Mouse (Mus musculus): ENCODE results near the gene Usp25. TPM values are rescaled to one million over a fixed set of nuclear protein-coding genes. Genes with fewer than 3 reads are reported as not detected.
A peak's percentile ranks its signal among the peaks of the same experiment; 100 is the strongest.

Usp25 gene
- polyA plus RNA-seq, 1 experiment from 2014 or later: 22.0 TPM

DNA sequence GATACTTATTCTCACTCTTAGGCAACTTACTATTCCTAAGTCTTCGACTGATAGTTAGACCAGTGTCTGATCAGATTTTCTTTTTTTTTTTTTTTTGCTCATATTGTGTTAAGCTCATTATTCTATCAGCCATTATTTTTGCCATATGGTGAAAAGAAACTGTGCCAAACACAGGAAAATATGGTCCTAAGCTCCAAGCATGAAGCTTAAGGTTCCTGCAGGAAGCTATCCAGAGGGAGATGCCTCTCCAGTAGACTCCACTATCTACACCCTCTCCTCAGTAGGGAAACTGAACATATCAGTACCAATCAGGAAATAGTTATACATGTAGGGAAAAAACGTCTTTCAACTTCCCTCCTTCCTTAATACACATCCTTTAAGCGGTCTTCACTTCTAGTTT is 76.3 kb downstream of the Usp25 start:
- WGBS: 90% methylated on average over 3 of the region's 3 CpGs
- no peaks in the 10 kb centered on the region for H3K27me3 ChIP-seq (ENCODE audit: control insufficient read depth, insufficient read depth, low read length)
- no peaks in the 10 kb centered on the region for H3K9me3 ChIP-seq (ENCODE audit: control insufficient read depth, low read length)
- H3K36me3 ChIP-seq (ENCODE audit: control insufficient read depth, insufficient read depth, low read length): peaks cover 2% of the 10 kb centered on the region; the same call in 1 of the 2 replicates
- H3K27ac ChIP-seq (replicated peaks; ENCODE audit: low read depth, low read length): no peak overlapping the region
- H3K4me1 ChIP-seq (ENCODE audit: control insufficient read depth, insufficient read depth, low read length): no peaks in the 10 kb centered on the region
- H3K4me3 ChIP-seq (ENCODE audit: low read depth, low read length): no peak overlapping the region
- DNase-seq (ENCODE audit: low spot score) (no peak), ATAC-seq (ENCODE audit: insufficient number of reproducible peaks, low FRiP score, low TSS enrichment, low read depth) (no peak)
- H3K4me2 ChIP-seq (ENCODE audit: low read depth, severe bottlenecking): no peak overlapping the region
- no peak overlapping the region for H3K9ac ChIP-seq (ENCODE audit: low read length)

GRCm38 (mm10) chr16:77093526-77093925 is 80.0 kb downstream of the Usp25 start:
- H3K4me1 ChIP-seq (ENCODE audit: control insufficient read depth, insufficient read depth, low read length): no peaks in the 10 kb centered on the region
- H3K9ac ChIP-seq (ENCODE audit: low read length): no peak overlapping the region
- ATAC-seq (ENCODE audit: insufficient number of reproducible peaks, low FRiP score, low TSS enrichment, low read depth) (no peak), DNase-seq (ENCODE audit: low spot score) (no peak)
- H3K4me2 ChIP-seq (ENCODE audit: low read depth, severe bottlenecking): no peak overlapping the region
- no peak overlapping the region for H3K27ac ChIP-seq (replicated peaks; ENCODE audit: low read depth, low read length)
- no peaks in the 10 kb centered on the region for H3K9me3 ChIP-seq (ENCODE audit: control insufficient read depth, low read length)
- 91% methylated on average over 9 of the region's 9 CpGs for WGBS
- H3K36me3 ChIP-seq (ENCODE audit: control insufficient read depth, insufficient read depth, low read length): no peaks in the 10 kb centered on the region; the same call in 1 of the 2 replicates
- no peak overlapping the region for H3K4me3 ChIP-seq (ENCODE audit: low read depth, low read length)
- H3K27me3 ChIP-seq (ENCODE audit: control insufficient read depth, insufficient read depth, low read length): no peaks in the 10 kb centered on the region

DNA sequence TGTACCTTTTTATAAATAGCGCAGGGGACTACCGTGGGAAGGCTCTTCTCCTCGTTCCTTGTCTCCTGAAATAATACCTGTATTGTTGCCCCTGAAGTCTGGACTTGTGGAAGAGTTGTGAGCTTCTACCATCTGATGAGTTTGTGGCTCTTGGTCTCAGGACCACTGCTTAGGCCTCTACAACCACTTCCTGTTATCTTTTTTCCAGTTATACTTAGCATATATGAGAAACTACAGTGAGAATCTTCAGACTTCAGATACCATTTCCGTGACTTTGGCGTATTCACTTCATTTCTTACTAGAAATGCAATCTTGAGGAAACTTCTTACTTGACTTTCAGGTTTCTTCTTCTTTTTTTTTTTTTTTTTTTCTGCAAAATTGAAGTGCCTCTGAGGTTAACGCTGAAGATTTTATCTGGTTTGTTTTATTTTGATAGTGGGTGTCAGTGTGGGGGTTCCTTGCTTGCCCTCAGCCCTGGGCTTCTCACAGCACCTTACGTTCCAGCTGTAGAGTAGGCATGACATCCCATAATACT is 81.6 kb downstream of the Usp25 start:
- WGBS: 93% methylated on average over 7 of the region's 7 CpGs
- H3K27ac ChIP-seq (replicated peaks; ENCODE audit: low read depth, low read length): no peak overlapping the region

GRCm38 (mm10) chr16:77099018-77099869 is 85.7 kb downstream of the Usp25 start:
- Histone ChIP-seq H3K27ac (replicated peaks; ENCODE audit: low read depth, low read length) (no peak overlapping the region), H3K4me1 (ENCODE audit: control insufficient read depth, insufficient read depth, low read length) (no peaks in the 10 kb centered on the region), H3K4me3 (ENCODE audit: low read depth, low read length) (no peak overlapping the region), H3K4me2 (ENCODE audit: low read depth, severe bottlenecking) (no peak overlapping the region), H3K36me3 (ENCODE audit: control insufficient read depth, insufficient read depth, low read length) (no peaks in the 10 kb centered on the region), H3K9ac (ENCODE audit: low read length) (no peak overlapping the region), H3K9me3 (ENCODE audit: control insufficient read depth, low read length) (no peaks in the 10 kb centered on the region), H3K27me3 (ENCODE audit: control insufficient read depth, insufficient read depth, low read length) (no peaks in the 10 kb centered on the region)
- 78% methylated on average over 8 of the region's 8 CpGs for WGBS
- ATAC-seq (ENCODE audit: insufficient number of reproducible peaks, low FRiP score, low TSS enrichment, low read depth) (no peak), DNase-seq (ENCODE audit: low spot score) (peak; percentile 59)

More for the DNA sequence above, 81.6 kb downstream of the Usp25 start:
- DNase-seq (ENCODE audit: low spot score) (no peak), ATAC-seq (ENCODE audit: insufficient number of reproducible peaks, low FRiP score, low TSS enrichment, low read depth) (no peak)
- Histone ChIP-seq H3K9me3 (ENCODE audit: control insufficient read depth, low read length) (no peaks in the 10 kb centered on the region), H3K36me3 (ENCODE audit: control insufficient read depth, insufficient read depth, low read length) (no peaks in the 10 kb centered on the region; the same call in 1 of the 2 replicates), H3K27me3 (ENCODE audit: control insufficient read depth, insufficient read depth, low read length) (no peaks in the 10 kb centered on the region), H3K4me1 (ENCODE audit: control insufficient read depth, insufficient read depth, low read length) (no peaks in the 10 kb centered on the region), H3K4me3 (ENCODE audit: low read depth, low read length) (no peak overlapping the region), H3K4me2 (ENCODE audit: low read depth, severe bottlenecking) (no peak overlapping the region), H3K9ac (ENCODE audit: low read length) (no peak overlapping the region)

DNA sequence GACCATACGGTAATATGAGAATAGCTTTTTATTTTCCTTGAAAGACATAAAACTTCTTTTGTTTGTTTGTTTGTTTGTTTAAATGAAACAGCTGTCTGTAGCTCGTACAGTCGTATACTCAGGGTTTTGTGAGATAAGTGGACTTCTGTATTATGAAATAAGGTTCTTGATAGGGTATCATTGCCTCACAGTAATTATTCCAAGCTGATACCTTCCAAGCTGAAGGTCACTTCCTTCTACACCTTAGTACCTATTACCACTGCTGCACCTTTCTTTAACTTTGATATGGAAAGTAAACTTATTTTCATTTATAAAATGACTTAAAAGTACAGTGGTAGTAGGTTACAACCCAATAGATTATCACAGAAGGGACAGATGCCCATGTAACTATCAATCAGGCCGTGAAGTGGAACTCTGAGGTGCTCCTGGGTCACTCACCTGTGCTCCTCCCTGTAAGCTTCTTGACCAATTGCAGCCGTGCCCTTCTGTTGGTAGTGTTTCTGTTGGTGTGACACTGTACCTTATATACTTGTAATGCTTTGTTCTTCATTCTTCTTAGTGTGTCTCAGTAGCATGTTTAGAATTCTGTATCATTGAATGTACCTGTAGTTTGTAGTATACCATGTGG is 90.2 kb downstream of the Usp25 start:
- H3K9ac ChIP-seq (ENCODE audit: low read length): no peak overlapping the region
- no peaks in the 10 kb centered on the region for H3K27me3 ChIP-seq (ENCODE audit: control insufficient read depth, insufficient read depth, low read length)
- 91% methylated on average over 5 of the region's 5 CpGs for WGBS
- H3K27ac ChIP-seq (replicated peaks; ENCODE audit: low read depth, low read length): no peak overlapping the region
- H3K4me1 ChIP-seq (ENCODE audit: control insufficient read depth, insufficient read depth, low read length): no peaks in the 10 kb centered on the region
- no peak overlapping the region for H3K4me3 ChIP-seq (ENCODE audit: low read depth, low read length)
- H3K36me3 ChIP-seq (ENCODE audit: control insufficient read depth, insufficient read depth, low read length): no peaks in the 10 kb centered on the region
- H3K9me3 ChIP-seq (ENCODE audit: control insufficient read depth, low read length): no peaks in the 10 kb centered on the region
- ATAC-seq (ENCODE audit: insufficient number of reproducible peaks, low FRiP score, low TSS enrichment, low read depth) (no peak), DNase-seq (ENCODE audit: low spot score) (no peak)
- no peak overlapping the region for H3K4me2 ChIP-seq (ENCODE audit: low read depth, severe bottlenecking)

DNA sequence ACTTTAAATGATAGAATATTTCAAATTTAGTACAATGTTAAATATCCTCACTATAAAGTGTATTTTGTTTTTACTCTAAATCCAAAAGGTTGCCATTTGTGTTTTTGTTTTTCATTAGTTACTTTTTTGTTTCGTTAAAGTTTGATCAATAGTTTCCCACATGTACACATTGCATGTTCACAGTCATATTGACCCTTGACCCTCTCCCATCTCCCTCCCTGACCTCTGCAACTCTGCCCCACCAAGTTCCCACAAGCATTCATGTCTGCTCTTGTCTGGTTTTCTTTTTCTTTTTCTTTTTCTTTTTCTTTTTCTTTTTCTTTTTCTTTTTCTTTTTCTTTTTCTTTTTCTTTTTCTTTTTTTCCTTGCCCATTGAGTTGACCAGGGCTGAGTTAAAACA is 97.8 kb downstream of the Usp25 start:
- Histone ChIP-seq H3K27me3 (ENCODE audit: control insufficient read depth, insufficient read depth, low read length) (no peaks in the 10 kb centered on the region), H3K36me3 (ENCODE audit: control insufficient read depth, insufficient read depth, low read length) (0 out of 2 replicates have a peak, but pooled peaks cover 2% of the 10 kb centered on the region), H3K4me2 (ENCODE audit: low read depth, severe bottlenecking) (no peak overlapping the region), H3K4me1 (ENCODE audit: control insufficient read depth, insufficient read depth, low read length) (no peaks in the 10 kb centered on the region), H3K9me3 (ENCODE audit: control insufficient read depth, low read length) (no peaks in the 10 kb centered on the region), H3K27ac (replicated peaks; ENCODE audit: low read depth, low read length) (no peak overlapping the region), H3K4me3 (ENCODE audit: low read depth, low read length) (no peak overlapping the region), H3K9ac (ENCODE audit: low read length) (no peak overlapping the region)
- 87% methylated on average over 1 of the region's 1 CpGs for WGBS
- ATAC-seq (ENCODE audit: insufficient number of reproducible peaks, low FRiP score, low TSS enrichment, low read depth) (no peak), DNase-seq (ENCODE audit: low spot score) (no peak)

DNA sequence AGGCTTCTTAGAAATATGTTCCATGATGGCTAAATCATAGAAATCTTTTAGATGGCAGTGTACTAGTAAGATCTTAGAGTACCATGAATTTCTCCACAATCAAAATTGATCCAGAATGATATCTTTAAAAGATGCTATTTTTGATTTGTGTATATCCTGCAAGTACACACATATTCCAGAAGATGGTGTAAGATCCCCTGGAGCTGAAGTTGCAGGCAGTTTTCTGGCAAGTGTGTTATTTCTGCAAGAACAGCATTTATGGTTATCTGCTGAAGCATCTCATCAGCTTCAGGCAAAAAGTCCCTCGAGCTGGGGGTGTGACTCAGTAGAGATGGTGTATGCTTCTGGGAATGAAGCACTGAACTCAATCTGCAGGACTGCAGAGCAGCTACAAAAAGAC is 112.4 kb downstream of the Usp25 start:
- no peak overlapping the region for H3K27ac ChIP-seq (replicated peaks; ENCODE audit: low read depth, low read length)
- H3K9me3 ChIP-seq (ENCODE audit: control insufficient read depth, low read length): no peaks in the 10 kb centered on the region
- no peaks in the 10 kb centered on the region for H3K36me3 ChIP-seq (ENCODE audit: control insufficient read depth, insufficient read depth, low read length)
- no peak overlapping the region for H3K4me3 ChIP-seq (ENCODE audit: low read depth, low read length)
- 66% methylated on average over 1 of the region's 1 CpGs for WGBS
- H3K27me3 ChIP-seq (ENCODE audit: control insufficient read depth, insufficient read depth, low read length): no peaks in the 10 kb centered on the region
- ATAC-seq (ENCODE audit: insufficient number of reproducible peaks, low FRiP score, low TSS enrichment, low read depth) (no peak), DNase-seq (ENCODE audit: low spot score) (no peak)
- no peak overlapping the region for H3K4me2 ChIP-seq (ENCODE audit: low read depth, severe bottlenecking)
- H3K9ac ChIP-seq (ENCODE audit: low read length): no peak overlapping the region
- no peaks in the 10 kb centered on the region for H3K4me1 ChIP-seq (ENCODE audit: control insufficient read depth, insufficient read depth, low read length)

DNA sequence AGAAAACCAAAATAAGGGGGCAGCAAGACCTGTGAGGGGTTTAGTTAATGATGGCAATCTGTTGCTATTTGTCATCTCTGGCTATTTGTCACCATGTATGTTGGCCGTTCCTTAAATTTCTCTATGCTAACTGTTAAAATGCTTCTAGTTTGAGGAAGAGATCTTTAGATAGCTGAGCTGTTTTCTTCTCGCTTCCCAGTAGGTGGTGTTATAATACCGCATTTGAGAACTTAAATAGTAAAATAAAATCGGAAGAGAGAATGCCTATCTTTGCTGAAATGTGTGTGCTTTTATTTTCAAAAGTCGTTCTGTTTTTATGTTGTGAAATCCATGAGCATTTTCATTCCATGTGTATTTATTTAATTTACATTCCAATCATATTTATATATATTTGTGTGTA is 115.2 kb downstream of the Usp25 start:
- DNase-seq (ENCODE audit: low spot score) (no peak), ATAC-seq (ENCODE audit: insufficient number of reproducible peaks, low FRiP score, low TSS enrichment, low read depth) (no peak)
- Histone ChIP-seq H3K4me1 (ENCODE audit: control insufficient read depth, insufficient read depth, low read length) (no peaks in the 10 kb centered on the region), H3K36me3 (ENCODE audit: control insufficient read depth, insufficient read depth, low read length) (no peaks in the 10 kb centered on the region), H3K9me3 (ENCODE audit: control insufficient read depth, low read length) (no peaks in the 10 kb centered on the region), H3K4me2 (ENCODE audit: low read depth, severe bottlenecking) (no peak overlapping the region), H3K9ac (ENCODE audit: low read length) (no peak overlapping the region), H3K27me3 (ENCODE audit: control insufficient read depth, insufficient read depth, low read length) (no peaks in the 10 kb centered on the region), H3K4me3 (ENCODE audit: low read depth, low read length) (no peak overlapping the region), H3K27ac (replicated peaks; ENCODE audit: low read depth, low read length) (no peak overlapping the region)
- WGBS: 42% methylated on average over 5 of the region's 5 CpGs

Measured in limb, embryonic 11.5 days (tissue).